Mouse (Mus musculus) lung, postnatal 0 days (tissue): ENCODE results near the gene Fam69b. TPM values are rescaled to one million over a fixed set of nuclear protein-coding genes. Genes with fewer than 3 reads are reported as not detected.

Source experiments
- ATAC-seq: fragments of 200-750 bp; cut with Nextera tagmentation; 2 replicates; pipeline ENCODE4 v1.8.0; 2017; ENCODE audit warnings: moderate library complexity
- DNase-seq: peaks from one replicate; pipeline ENCODE4 v3.0.0-alpha.2; 2016; ENCODE audit warnings: low spot score
- H3K27ac ChIP-seq: fragments of 300-500 bp; sonication (generic); 2 replicates; pipeline ENCODE4 v1.5.1; 2014; ENCODE audit warnings: antibody characterized with exemption, mild to moderate bottlenecking, low read length, mixed read lengths
- H3K27me3 ChIP-seq: fragments of 300-500 bp; sonication (generic); replicated peaks from 2 replicates; pipeline ENCODE4 v1.6.1; 2014; ENCODE audit warnings: low read length, mixed read lengths; ENCODE audit not compliant: insufficient read depth
- H3K36me3 ChIP-seq: fragments of 300-500 bp; sonication (generic); 2 replicates; pipeline ENCODE4 v1.6.1; 2014; ENCODE audit warnings: low read length, mixed read lengths; ENCODE audit not compliant: insufficient read depth
- H3K4me1 ChIP-seq: fragments of 300-500 bp; sonication (generic); 2 replicates; pipeline ENCODE4 v1.6.1; 2014; ENCODE audit warnings: antibody characterized with exemption, low read depth, low read length, mixed read lengths; ENCODE audit not compliant: insufficient read depth
- H3K4me2 ChIP-seq: fragments of 300-500 bp; sonication (generic); replicated peaks from 2 replicates; pipeline ENCODE4 v1.6.1; 2014; ENCODE audit warnings: low read depth, mild to moderate bottlenecking, low read length, moderate library complexity, mixed read lengths
- H3K4me3 ChIP-seq: fragments of 300-500 bp; sonication (generic); 2 replicates; pipeline ENCODE4 v1.5.1; 2014; ENCODE audit warnings: low read depth, low read length
- H3K9ac ChIP-seq: fragments of 300-500 bp; sonication (generic); replicated peaks from 2 replicates; pipeline ENCODE4 v1.6.1; 2014; ENCODE audit warnings: low read depth, mild to moderate bottlenecking
- H3K9me3 ChIP-seq: fragments of 300-500 bp; sonication (generic); 2 replicates; pipeline ENCODE4 v1.6.1; 2016; ENCODE audit warnings: low read length, mixed read lengths
- CTCF ChIP-seq: IDR thresholded peaks from 2 replicates; pipeline ENCODE4 v1.5.1; 2016; ENCODE audit warnings: antibody characterized with exemption, mild to moderate bottlenecking
- EP300 ChIP-seq: IDR thresholded peaks from 2 replicates; pipeline ENCODE4 v1.6.1; 2016; ENCODE audit warnings: antibody characterized with exemption, mild to moderate bottlenecking, control low read depth
- WGBS: fragments of 180-500 bp; shearing (Covaris S2); extraction: QIAGEN DNeasy Blood & Tissue Kit; methylation state at CpG from one replicate; pipeline ENCODE4 v1.1.7; 2014; 5-methylcytosine and 5-hydroxymethylcytosine counted together
- polyA plus RNA-seq: library from polyadenylated mRNA; unstranded; fragments of >200 nt; fragmentation: Nextera tagmentation; extraction: Ambion mirVana; gene quantifications from 2 replicates; pipeline ENCODE4 v1.2.1, GENCODE M21; 2015

Fam69b gene
- polyA plus RNA-seq, 1 experiment from 2014 or later, result 8.2 TPM

DNA sequence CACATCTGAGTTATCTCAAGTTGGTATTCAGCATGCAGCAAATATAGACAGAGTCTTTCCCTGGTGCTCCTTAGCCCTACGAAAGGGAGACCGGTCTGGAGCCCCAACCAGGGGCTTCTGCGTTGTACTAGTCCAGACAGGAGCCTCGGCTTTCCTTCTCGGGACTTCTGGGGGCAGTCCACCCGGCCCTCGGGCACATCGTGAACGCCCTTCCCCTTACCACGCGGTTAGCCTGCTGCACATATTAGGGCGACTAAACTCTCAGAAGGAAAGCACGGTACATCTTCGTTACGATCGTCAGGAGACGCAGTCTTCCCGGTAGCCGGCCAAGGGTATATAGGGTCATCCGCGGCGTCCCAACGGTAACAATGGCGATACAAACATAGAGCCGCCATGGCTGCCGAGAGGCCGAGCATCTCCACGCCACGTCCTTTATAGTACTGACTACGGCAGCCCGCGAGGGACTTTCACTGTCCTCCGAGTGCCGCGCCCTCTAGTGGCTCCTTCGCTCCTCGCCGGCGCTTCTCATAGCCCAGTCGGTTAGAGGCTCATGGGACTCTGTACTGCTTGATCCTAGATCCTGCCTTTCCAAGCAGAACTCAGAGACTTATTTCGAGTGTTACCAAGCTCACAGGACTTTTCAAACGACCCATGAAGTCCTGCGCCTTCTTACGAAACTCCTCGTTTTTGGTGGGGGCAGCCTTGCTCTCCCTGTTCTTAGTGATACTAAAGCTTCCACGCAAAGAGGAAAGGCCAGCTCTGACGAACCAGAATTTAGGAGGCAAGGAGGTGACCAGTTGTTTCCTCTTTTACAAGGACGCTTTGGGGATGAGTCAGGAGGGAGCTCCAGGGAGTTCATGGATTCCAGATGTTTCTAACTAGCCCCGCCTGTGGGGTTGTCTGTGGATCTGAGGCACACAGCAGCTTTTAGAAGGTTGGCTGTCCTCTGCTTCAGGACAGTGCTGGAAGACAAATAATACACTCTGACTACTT is 11.9 kb downstream of the Fam69b start:
- Histone ChIP-seq H3K9ac (peak overlapping the region; percentile 79), H3K4me3 (peak overlapping the region; percentile 81), H3K27ac (peak overlapping the region; percentile 83), H3K4me1 (peaks cover 8% of the 10 kb centered on the region; the same call in 1 of the 2 replicates), H3K9me3 (no peaks in the 10 kb centered on the region), H3K36me3 (peaks cover 21% of the 10 kb centered on the region; the same call in 1 of the 2 replicates), H3K4me2 (peak overlapping the region; percentile 83), H3K27me3 (no peaks in the 10 kb centered on the region)
- DNase-seq (peak; percentile 96), ATAC-seq (peak; percentile 90)
- TF ChIP-seq CTCF (peak; percentile 92), EP300 (peak; percentile 2; the same call in 1 of the 2 replicates)
- 4% methylated on average over 49 of the region's 49 CpGs for WGBS

- peaks cover 13% of the 10 kb centered on the region; the same call in 1 of the 2 replicates for H3K36me3 ChIP-seq
- no peak for DNase-seq
- no peaks in the 10 kb centered on the region for H3K27me3 ChIP-seq
- H3K4me3 ChIP-seq, result no peak overlapping the region
- TF ChIP-seq CTCF (no peak), EP300 (no peak)
- H3K9ac ChIP-seq, result no peak overlapping the region
- ATAC-seq, result no peak
- H3K4me2 ChIP-seq, result no peak overlapping the region
- peaks cover 8% of the 10 kb centered on the region; the same call in 1 of the 2 replicates for H3K4me1 ChIP-seq
- H3K9me3 ChIP-seq, result no peaks in the 10 kb centered on the region
- H3K27ac ChIP-seq, result peak overlapping the region; percentile 83
- 67% methylated on average over 7 of the region's 7 CpGs for WGBS
Observed at GRCm38 (mm10) chr2:26641006-26641647, 12.9 kb downstream of the Fam69b start.

DNA sequence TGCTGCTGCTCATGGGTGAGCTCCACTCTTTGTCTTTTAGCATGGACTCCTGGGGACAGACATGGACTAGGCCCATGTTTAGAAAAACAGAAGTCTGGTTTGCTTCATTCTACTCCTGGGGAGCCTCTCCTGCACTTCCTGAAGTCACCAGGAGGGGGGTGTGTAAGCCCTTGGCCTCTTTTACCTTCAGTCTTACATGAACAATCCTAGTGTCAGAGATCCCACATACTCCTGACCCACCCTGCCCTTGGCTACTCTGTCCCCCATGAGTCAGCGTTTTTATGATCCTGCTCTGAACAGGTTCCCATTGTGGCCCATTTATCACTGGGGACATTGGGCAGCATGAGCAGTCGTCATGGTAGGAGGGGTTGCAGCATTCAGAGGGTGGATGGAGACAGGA is 15.7 kb downstream of the Fam69b start:
- Histone ChIP-seq H3K36me3 (no peaks in the 10 kb centered on the region), H3K4me1 (peaks cover 4% of the 10 kb centered on the region; the same call in 1 of the 2 replicates), H3K9me3 (no peaks in the 10 kb centered on the region), H3K4me3 (no peak overlapping the region), H3K4me2 (no peak overlapping the region), H3K9ac (no peak overlapping the region), H3K27me3 (no peaks in the 10 kb centered on the region), H3K27ac (no peak overlapping the region)
- no peak for ATAC-seq
- DNase-seq, result peak; percentile 60
- 60% methylated on average over 2 of the region's 2 CpGs for WGBS
- TF ChIP-seq EP300 (no peak), CTCF (peak; percentile 69)

GRCm38 (mm10) chr2:26646643-26647293 is 18.5 kb downstream of the Fam69b start:
- WGBS, result 12% methylated on average over 3 of the region's 3 CpGs
- ATAC-seq (peak; percentile 98), DNase-seq (peak; percentile 92)
- no peak overlapping the region for H3K27ac ChIP-seq
- H3K4me3 ChIP-seq, result no peak overlapping the region
- no peaks in the 10 kb centered on the region for H3K36me3 ChIP-seq
- no peaks in the 10 kb centered on the region for H3K9me3 ChIP-seq
- no peaks in the 10 kb centered on the region for H3K27me3 ChIP-seq
- no peak overlapping the region for H3K4me2 ChIP-seq
- no peak overlapping the region for H3K9ac ChIP-seq
- peak; percentile 100 for TF ChIP-seq CTCF
- no peak for TF ChIP-seq EP300
- H3K4me1 ChIP-seq, result no peaks in the 10 kb centered on the region

DNA sequence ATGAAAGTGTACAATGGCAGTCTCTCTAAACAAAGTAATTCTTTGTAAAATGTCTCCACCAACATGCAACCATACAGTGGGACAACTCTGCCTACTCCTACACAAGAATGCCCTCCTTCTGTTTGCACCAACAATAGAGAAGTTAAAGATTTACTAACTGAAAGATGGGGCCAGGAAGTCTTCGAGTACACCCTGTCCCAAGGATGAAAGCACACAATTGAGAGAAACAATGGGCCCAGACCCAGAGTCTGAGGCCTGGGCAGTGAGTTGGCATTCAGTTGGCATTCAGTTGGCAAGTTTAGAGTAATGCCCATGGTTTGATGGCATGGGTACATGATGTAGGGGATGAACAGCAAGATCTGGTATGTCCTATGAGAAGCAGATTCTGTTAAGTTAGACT is 26.4 kb downstream of the Fam69b start:
- H3K27me3 ChIP-seq, result no peaks in the 10 kb centered on the region
- H3K4me1 ChIP-seq, result no peaks in the 10 kb centered on the region
- WGBS, result 25% methylated on average over 1 of the region's 1 CpGs
- no peaks in the 10 kb centered on the region for H3K36me3 ChIP-seq
- no peak overlapping the region for H3K27ac ChIP-seq
- H3K9ac ChIP-seq, result no peak overlapping the region
- H3K4me3 ChIP-seq, result no peak overlapping the region
- H3K4me2 ChIP-seq, result no peak overlapping the region
- DNase-seq (no peak), ATAC-seq (peak; percentile 55)
- TF ChIP-seq CTCF (no peak), EP300 (peak; percentile 69)
- H3K9me3 ChIP-seq, result no peaks in the 10 kb centered on the region

GRCm38 (mm10) chr2:26657426-26657825 is 29.2 kb downstream of the Fam69b start:
- Histone ChIP-seq H3K9ac (no peak overlapping the region), H3K4me3 (no peak overlapping the region), H3K9me3 (no peaks in the 10 kb centered on the region), H3K27me3 (no peaks in the 10 kb centered on the region), H3K4me1 (no peaks in the 10 kb centered on the region), H3K4me2 (no peak overlapping the region), H3K36me3 (no peaks in the 10 kb centered on the region), H3K27ac (no peak overlapping the region)
- ATAC-seq, result no peak
- 74% methylated on average over 2 of the region's 2 CpGs for WGBS
- TF ChIP-seq CTCF (no peak), EP300 (no peak)
- DNase-seq, result no peak
